Mouse (Mus musculus) cerebellum, postnatal 36 days (tissue): ENCODE results near the gene Top2a.

Source experiments
- DNase-seq, 2 experiments: peaks; one replicate each; pipeline ENCODE4 v3.0.0; 2021 to 2022; ENCODE audit warnings: mixed read lengths in 2 of 2

Gene Top2a

DNA sequence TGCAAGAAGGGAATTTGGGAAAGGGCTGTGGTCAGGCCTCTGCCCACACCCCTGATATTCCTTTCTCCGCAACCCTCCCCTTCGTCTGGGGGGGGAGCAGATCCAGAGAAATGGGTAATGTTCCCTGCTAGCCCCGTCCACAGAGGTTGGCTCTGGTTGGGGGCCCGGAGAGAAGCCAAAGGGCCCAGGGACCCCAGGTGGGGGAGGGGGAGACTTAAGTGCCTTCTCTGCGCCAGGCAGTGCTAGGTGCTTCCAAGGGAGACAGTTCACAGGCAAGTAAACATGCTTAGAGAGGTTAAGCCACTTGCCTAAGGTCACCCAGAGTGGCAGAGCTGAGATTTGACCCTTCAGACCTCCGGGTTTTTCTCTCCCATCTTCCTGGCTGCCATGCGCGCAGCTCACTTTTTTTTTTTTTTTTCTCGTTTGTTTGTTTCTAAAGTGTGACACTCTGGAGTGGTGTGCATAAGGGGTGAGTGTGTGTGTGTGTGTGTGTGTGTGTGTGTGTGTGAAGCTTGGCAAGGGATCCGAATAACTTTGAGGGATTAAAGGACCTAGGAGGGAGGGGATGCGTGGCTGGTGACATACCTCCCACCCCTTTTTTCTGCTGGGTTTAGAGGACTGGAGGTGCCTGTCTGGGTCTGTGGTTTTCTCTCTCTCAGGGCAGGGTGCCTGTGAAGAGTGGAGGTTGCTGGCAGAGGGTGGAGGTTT is 78.9 kb downstream of the Top2a start:
- DNase-seq, result no peak

DNA sequence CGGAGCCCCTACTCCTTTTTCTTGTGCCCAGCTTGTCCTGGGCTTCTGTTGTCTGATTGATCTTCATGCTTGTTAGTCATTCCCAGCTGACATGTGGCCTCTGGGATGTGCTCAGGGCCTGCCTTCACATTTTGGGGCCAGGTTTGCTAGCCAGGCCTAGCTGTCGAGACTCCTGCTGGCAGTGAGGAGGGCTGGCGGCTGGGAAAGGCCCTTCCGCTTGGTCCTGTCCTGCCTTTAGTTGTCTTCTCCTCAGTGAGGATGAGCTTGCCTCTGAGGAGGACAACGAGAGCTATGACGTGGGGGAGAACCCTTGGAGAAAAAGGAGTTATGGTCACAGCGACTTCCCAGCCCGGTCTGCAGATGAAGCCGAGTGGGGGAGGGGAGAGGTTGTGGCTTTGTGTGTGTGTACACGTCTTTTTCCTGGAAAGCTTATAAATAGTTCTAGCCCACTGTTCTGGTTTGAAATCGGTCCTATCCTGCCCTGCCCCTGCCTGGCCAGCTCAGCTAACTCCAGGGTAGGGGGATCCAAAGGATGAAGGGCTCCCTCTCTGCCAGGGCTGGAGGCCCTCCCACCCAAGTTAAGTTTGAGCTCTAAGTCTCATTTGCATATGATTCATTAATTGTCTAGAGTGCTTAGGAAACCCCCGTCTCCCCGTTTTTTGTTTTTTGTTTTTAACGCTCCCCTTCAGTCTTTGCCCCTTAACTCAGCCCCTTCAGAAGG is 80.1 kb downstream of the Top2a start:
- DNase-seq, result no peak
